ENCODE assay signal across 8 mouse cellular contexts in genomic region chr6:82774321-82774764, GRCm38 (mm10). TPM values are rescaled to one million over a fixed set of nuclear protein-coding genes. Genes with fewer than 3 reads are reported as not detected.
DNase-seq lines count a peak whose midpoint lies in the region; ATAC-seq lines count a peak whose summit lies in the region.

Gene Hk2 (minus strand): TSS chr6:82774454.

- H3K4me1 ChIP-seq in brown adipose tissue, adult 24 weeks (ENCODE audit: control insufficient read depth, insufficient read depth, insufficient read length, low read length) = no peaks in the 10 kb centered on the region
- H3K4me1 ChIP-seq in forebrain, embryonic 10.5 days = peaks cover 45% of the 10 kb centered on the region
- H3K4me1 ChIP-seq in heart, embryonic 14.5 days (ENCODE audit: control insufficient read depth in 2 of 2, insufficient read depth in 2 of 2, low read length in 2 of 2) = peaks cover 12 to 27% of the 10 kb centered on the region in 2 experiments
- H3K4me1 ChIP-seq in liver, embryonic 12.5 days = peaks cover 57% of the 10 kb centered on the region

- H3K4me3 ChIP-seq in brown adipose tissue, adult 24 weeks (ENCODE audit: insufficient read depth, low read depth, low read length) = peak within 1 kb of the TSS; percentile 96
- peak within 1 kb of the TSS; percentile 76 for H3K4me3 ChIP-seq in forebrain, embryonic 10.5 days
- peak within 1 kb of the TSS; percentile 54 to 58 for H3K4me3 ChIP-seq in heart, embryonic 14.5 days (ENCODE audit: control insufficient read depth in 1 of 2, insufficient read depth in 1 of 2, low read depth in 1 of 2, low read length in 2 of 2)
- peak within 1 kb of the TSS; percentile 65 for H3K4me3 ChIP-seq in liver, embryonic 12.5 days

- peak within 1 kb of the TSS; percentile 80 for H3K9ac ChIP-seq in heart, embryonic 14.5 days (ENCODE audit: low read length)
- peak within 1 kb of the TSS; percentile 73 for H3K9ac ChIP-seq in liver, embryonic 12.5 days

- peak within 1 kb of the TSS; percentile 92 for H3K4me2 ChIP-seq in heart, embryonic 14.5 days (ENCODE audit: low read length)
- H3K4me2 ChIP-seq in liver, embryonic 12.5 days = peak within 1 kb of the TSS; percentile 96

- peak; percentile 89 for DNase-seq in forebrain, embryonic 10.5 days (ENCODE audit: extremely low spot score, low spot score)
- peak; percentile 89 for DNase-seq in kidney, postnatal 14 days
- DNase-seq in naive thymus-derived CD4-positive, alpha-beta T cell, adult 2 months (ENCODE audit: low read depth) = peak; percentile 67
- peak; percentile 87 for DNase-seq in splenic B cell, adult 2 months (ENCODE audit: low read depth, low spot score)

- H3K27me3 ChIP-seq in forebrain, embryonic 10.5 days (ENCODE audit: poor library complexity, severe bottlenecking) = peaks cover 11% of the 10 kb centered on the region
- no peaks in the 10 kb centered on the region for H3K27me3 ChIP-seq in heart, embryonic 14.5 days (ENCODE audit: control insufficient read depth, insufficient read depth, low read length)
- H3K27me3 ChIP-seq in liver, embryonic 12.5 days (replicated peaks) = peaks cover 23% of the 10 kb centered on the region
- H3K27me3 ChIP-seq in splenic B cell, adult 2 months (ENCODE audit: control insufficient read depth, insufficient read depth, low read length, poor library complexity, severe bottlenecking) = no peaks in the 10 kb centered on the region

- peak within 1 kb of the TSS; percentile 89 for H3K27ac ChIP-seq in brown adipose tissue, adult 24 weeks (replicated peaks; ENCODE audit: low read depth, low read length)
- peak within 1 kb of the TSS; percentile 91 for H3K27ac ChIP-seq in forebrain, embryonic 10.5 days
- H3K27ac ChIP-seq in heart, embryonic 14.5 days (replicated peaks in 1 of 2; ENCODE audit: control insufficient read depth in 1 of 2, insufficient read depth in 1 of 2, low read depth in 2 of 2, low read length in 2 of 2) = peak within 1 kb of the TSS; percentile 80 to 83
- H3K27ac ChIP-seq in liver, embryonic 12.5 days = peak within 1 kb of the TSS; percentile 73

- peak; percentile 76 for ATAC-seq in CD4-positive, CD25-positive, alpha-beta regulatory T cell, adult 4 months
- peak; percentile 96 for ATAC-seq in heart, embryonic 14.5 days (ENCODE audit: insufficient number of reproducible peaks, insufficient read depth, low FRiP score, low read depth)
- ATAC-seq in liver, embryonic 12.5 days = peak; percentile 97

- under 1% methylated on average over 38 of the region's 39 CpGs for WGBS in forebrain, embryonic 10.5 days
- WGBS in heart, embryonic 14.5 days = 1% methylated on average over 39 of the region's 39 CpGs
- WGBS in liver, embryonic 12.5 days (ENCODE audit: insufficient replicate concordance) = under 1% methylated on average over 39 of the region's 39 CpGs

- no peaks in the 10 kb centered on the region for H3K9me3 ChIP-seq in forebrain, embryonic 10.5 days
- H3K9me3 ChIP-seq in heart, embryonic 14.5 days (ENCODE audit: control insufficient read depth, low read length) = no peaks in the 10 kb centered on the region
- no peaks in the 10 kb centered on the region for H3K9me3 ChIP-seq in liver, embryonic 12.5 days (replicated peaks)

- H3K36me3 ChIP-seq in forebrain, embryonic 10.5 days (replicated peaks) = peaks cover 9% of the 10 kb centered on the region; the same call in 1 of the 2 replicates
- H3K36me3 ChIP-seq in heart, embryonic 14.5 days (ENCODE audit: control insufficient read depth, insufficient read depth, low read length) = no peaks in the 10 kb centered on the region
- H3K36me3 ChIP-seq in liver, embryonic 12.5 days = no peaks in the 10 kb centered on the region
- no peaks in the 10 kb centered on the region for H3K36me3 ChIP-seq in splenic B cell, adult 2 months (ENCODE audit: control insufficient read depth, insufficient read depth, low read length, poor library complexity, severe bottlenecking)

RNA-seq across cellular contexts. Expression of gene Hk2, which starts in this region (rescaled TPM):
- polyA plus RNA-seq in CD4-positive, CD25-positive, alpha-beta regulatory T cell, adult 4 months (2017; shearing (Covaris generic)) = 1 to 10 TPM; 3.0 TPM
- polyA plus RNA-seq in brown adipose tissue, adult 24 weeks (2012; ENCODE audit: insufficient read depth, insufficient read length, missing spikeins) = 216 and 558 TPM in 2 replicates
- 36.1 and 39.0 TPM in 2 replicates for polyA plus RNA-seq in forebrain, embryonic 10.5 days (2016; fragmentation: Nextera tagmentation; extraction: Ambion mirVana)
- polyA plus RNA-seq in heart, embryonic 14.5 days (2014; fragmentation: Nextera tagmentation; extraction: Ambion mirVana) = 31.0 and 38.0 TPM in 2 replicates
- 10.1 and 11.1 TPM in 2 replicates for polyA plus RNA-seq in liver, embryonic 12.5 days (2016; fragmentation: Nextera tagmentation; extraction: Ambion mirVana)

Comparison
In these comparisons a context has a peak if more than half of its experiments do, and no peak if none do; other contexts are left out.
1. Peak in every context shown above with its lines: DNase-seq, ATAC-seq, H3K4me3 ChIP-seq and H3K27ac ChIP-seq.